Mouse (Mus musculus): ENCODE measurements around the gene Actbl2. TPM values are rescaled to one million over a fixed set of nuclear protein-coding genes. Genes with fewer than 3 reads are reported as not detected.

The Actbl2 gene
- polyA plus RNA-seq, 1 experiment from 2014 or later: not detected

DNA sequence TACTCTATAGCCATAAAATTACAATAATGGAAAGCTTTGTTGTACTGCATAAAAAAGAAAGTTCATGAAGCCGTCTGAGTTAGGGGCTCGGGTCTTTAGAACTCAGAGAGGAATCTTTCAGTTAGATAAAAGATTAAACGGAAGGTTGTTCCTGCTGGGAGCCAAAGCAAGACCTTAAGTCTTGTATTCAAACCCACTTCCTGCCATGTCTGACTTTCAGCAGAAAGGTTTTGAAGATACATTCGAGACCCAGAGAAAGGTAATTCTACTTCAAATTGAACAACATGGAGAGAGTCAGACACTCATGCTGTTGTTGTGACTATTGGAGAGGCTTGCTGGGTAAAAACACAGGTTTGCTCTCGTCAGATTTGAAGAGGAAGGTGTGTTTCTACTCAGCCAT, 3.0 kb upstream of the Actbl2 start:
- no peak overlapping the region for H3K4me2 ChIP-seq (replicated peaks)
- no peak for ATAC-seq (ENCODE audit: low FRiP score, low read depth)
- no peaks in the 10 kb centered on the region for H3K4me1 ChIP-seq
- H3K36me3 ChIP-seq: no peaks in the 10 kb centered on the region
- H3K27ac ChIP-seq: no peak overlapping the region
- no peak overlapping the region for H3K4me3 ChIP-seq
- H3K9ac ChIP-seq: no peak overlapping the region
- H3K27me3 ChIP-seq: no peaks in the 10 kb centered on the region
- H3K9me3 ChIP-seq: no peaks in the 10 kb centered on the region
- 78% methylated on average over 5 of the region's 5 CpGs for WGBS

DNA sequence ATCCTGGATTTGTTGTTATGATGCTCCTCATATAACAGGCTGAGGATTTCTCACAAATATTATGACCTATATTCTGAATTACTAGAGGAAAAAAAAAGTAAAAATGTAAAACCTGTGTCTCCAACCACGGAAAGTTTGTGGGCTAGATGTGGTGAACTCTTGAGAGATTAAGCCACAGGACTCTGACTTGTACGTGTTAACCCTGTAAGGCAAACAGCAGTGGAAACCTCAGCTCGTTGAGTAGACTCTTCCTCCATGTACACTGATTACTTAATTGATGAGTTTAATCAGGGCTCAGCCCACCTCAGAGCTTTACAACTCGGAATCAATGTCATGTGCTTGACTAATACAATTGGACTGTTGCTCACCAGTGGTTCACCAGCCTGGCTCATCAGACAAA, 3.2 kb downstream of the Actbl2 start:
- H3K4me1 ChIP-seq: 0 out of 2 replicates have a peak, but pooled peaks cover 4% of the 10 kb centered on the region
- ATAC-seq (ENCODE audit: low FRiP score, low read depth): no peak
- H3K27ac ChIP-seq: no peak overlapping the region
- no peaks in the 10 kb centered on the region for H3K9me3 ChIP-seq
- no peak overlapping the region for H3K9ac ChIP-seq
- H3K36me3 ChIP-seq: no peaks in the 10 kb centered on the region
- no peak overlapping the region for H3K4me3 ChIP-seq
- 74% methylated on average over 4 of the region's 4 CpGs for WGBS
- H3K4me2 ChIP-seq (replicated peaks): no peak overlapping the region
- H3K27me3 ChIP-seq: no peaks in the 10 kb centered on the region

DNA sequence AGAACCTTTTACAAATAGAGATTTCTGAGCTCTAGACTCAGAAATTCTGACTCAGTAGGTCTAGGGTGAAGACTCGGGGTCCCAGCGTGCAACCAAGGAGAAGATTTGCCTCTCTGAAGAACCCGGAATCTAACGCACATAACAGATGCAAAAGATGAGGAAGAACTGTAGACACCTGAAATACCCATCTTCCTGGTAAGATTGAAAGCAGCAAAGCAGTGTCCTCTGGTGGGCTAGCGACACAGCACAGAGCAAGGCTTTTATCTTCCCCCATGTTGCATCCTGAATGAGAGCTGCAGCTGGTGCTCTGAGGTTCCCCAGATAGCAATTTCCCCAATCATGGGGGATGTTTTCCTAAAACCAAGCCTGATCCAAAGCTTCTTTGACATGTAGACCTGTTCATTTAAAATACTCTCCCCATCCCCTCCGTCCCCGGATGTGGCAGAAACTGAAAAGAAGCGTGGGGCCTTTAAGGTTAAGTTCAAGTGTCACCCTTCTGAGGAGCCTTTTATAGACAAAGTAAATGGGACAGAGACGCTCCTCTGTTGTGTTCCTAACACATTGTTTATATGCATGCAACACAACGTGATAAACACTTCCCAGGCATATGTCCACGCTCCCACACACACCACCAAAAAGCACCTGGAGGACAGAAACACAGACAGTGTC, 3.7 kb downstream of the Actbl2 start:
- no peak overlapping the region for H3K9ac ChIP-seq
- H3K27ac ChIP-seq: 0 out of 2 replicates have a peak overlapping the region, but pooled peaks have one; percentile 55
- H3K4me1 ChIP-seq: 0 out of 2 replicates have a peak, but pooled peaks cover 4% of the 10 kb centered on the region
- 78% methylated on average over 11 of the region's 11 CpGs for WGBS
- no peaks in the 10 kb centered on the region for H3K27me3 ChIP-seq
- H3K36me3 ChIP-seq: no peaks in the 10 kb centered on the region
- no peaks in the 10 kb centered on the region for H3K9me3 ChIP-seq
- H3K4me2 ChIP-seq (replicated peaks): no peak overlapping the region
- H3K4me3 ChIP-seq: no peak overlapping the region
- no peak for ATAC-seq (ENCODE audit: low FRiP score, low read depth)

DNA sequence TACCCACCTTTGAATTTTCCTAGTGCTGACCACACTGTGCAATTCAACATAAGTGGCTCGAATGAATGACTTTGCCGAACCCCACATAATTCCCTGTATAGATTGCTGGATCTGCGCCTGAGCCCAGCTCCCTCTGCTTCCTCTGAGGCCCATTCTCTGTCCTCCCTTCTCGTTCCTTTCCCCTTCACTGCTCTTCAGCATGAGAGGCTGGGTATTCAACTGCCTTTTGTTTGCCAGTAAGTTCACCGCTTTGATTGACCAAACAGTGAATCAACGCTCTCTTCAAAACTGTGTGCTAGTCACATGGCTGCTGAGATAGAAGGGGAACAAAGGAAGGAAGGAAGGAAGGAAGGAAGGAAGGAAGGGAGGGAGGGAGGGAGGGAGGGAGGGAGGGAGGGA, 4.3 kb downstream of the Actbl2 start:
- 77% methylated on average over 6 of the region's 6 CpGs for WGBS
- H3K27me3 ChIP-seq: no peaks in the 10 kb centered on the region
- H3K9me3 ChIP-seq: no peaks in the 10 kb centered on the region
- peaks cover 8% of the 10 kb centered on the region; the same call in 1 of the 2 replicates for H3K4me1 ChIP-seq
- H3K27ac ChIP-seq: peak overlapping the region; percentile 55; the same call in 1 of the 2 replicates
- no peak overlapping the region for H3K4me2 ChIP-seq (replicated peaks)
- H3K36me3 ChIP-seq: no peaks in the 10 kb centered on the region
- no peak overlapping the region for H3K9ac ChIP-seq
- no peak for ATAC-seq (ENCODE audit: low FRiP score, low read depth)
- H3K4me3 ChIP-seq: no peak overlapping the region

DNA sequence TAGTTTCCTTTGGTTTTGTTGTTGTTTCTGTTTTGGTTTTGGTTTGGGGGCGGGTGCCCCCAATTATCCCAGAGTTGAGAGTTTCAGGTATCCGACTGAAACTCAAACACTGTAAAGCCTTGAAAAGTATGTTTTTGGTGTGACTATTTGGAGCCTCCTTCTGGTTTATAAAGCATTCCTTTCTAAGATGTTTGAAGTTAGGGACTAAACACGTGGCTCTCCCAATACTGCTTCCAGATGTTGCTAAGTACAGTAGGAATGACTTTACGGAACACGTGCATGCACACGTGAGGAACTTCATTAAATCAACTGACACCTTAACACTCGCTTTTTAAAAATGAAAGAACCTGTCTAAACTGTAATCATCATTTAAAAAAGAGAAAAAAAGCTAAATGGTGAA, 4.9 kb downstream of the Actbl2 start:
- H3K4me2 ChIP-seq (replicated peaks): peak overlapping the region; percentile 23; the same call in 1 of the 2 replicates
- no peak overlapping the region for H3K9ac ChIP-seq
- WGBS: 9% methylated on average over 7 of the region's 7 CpGs
- no peak overlapping the region for H3K4me3 ChIP-seq
- H3K27me3 ChIP-seq: no peaks in the 10 kb centered on the region
- peak; percentile 76; the same call in 1 of the 2 replicates for ATAC-seq (ENCODE audit: low FRiP score, low read depth)
- H3K27ac ChIP-seq: peak overlapping the region; percentile 72; the same call in 1 of the 2 replicates
- no peaks in the 10 kb centered on the region for H3K36me3 ChIP-seq
- peaks cover 8% of the 10 kb centered on the region; the same call in 1 of the 2 replicates for H3K4me1 ChIP-seq
- H3K9me3 ChIP-seq: no peaks in the 10 kb centered on the region

DNA sequence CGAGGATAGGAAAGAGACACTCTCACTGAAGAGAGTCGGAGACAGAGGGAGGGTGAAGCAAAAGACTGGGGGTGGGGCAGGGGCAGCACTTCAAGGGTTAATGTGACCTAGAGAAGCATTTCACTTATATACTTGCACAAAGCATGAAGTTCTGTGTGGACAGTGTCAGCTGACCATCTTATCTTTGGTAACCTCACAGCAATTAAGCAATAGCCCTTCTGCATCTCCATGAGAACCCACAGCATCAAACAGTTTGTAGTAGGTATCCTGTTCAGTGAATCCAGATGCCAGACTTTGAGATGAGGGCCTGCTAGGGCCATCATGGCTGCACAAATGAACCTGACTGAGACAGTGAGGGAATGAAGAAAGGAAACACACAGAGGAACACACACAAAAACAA, 8.4 kb downstream of the Actbl2 start:
- Histone ChIP-seq H3K4me3 (no peak overlapping the region), H3K27ac (no peak overlapping the region), H3K27me3 (no peaks in the 10 kb centered on the region), H3K9ac (no peak overlapping the region), H3K4me1 (peaks cover 31% of the 10 kb centered on the region), H3K4me2 (replicated peaks) (no peak overlapping the region), H3K36me3 (no peaks in the 10 kb centered on the region), H3K9me3 (no peaks in the 10 kb centered on the region)
- no peak for ATAC-seq (ENCODE audit: low FRiP score, low read depth)
- WGBS: 75% methylated on average over 2 of the region's 2 CpGs

DNA sequence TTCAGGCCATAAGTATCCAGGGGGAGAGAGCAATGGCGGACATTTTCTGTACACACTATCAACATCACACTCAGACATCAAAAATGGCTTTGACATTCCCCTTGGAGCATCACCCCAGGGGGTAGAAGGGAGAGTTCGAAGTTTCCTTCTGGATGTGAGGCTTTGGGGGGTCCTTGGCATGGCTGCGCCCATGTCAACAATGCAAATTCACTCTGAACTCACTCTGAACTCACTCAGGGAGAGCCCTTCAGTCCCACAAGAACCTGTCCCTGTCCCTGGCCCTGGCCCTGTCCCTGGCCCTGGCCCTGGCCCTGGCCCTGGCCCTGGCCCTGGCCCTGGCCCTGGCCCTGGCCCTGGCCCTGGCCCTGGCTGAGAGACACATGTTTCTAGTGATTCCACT, 8.9 kb downstream of the Actbl2 start:
- Histone ChIP-seq H3K27ac (peak overlapping the region; percentile 65; the same call in 1 of the 2 replicates), H3K9me3 (no peaks in the 10 kb centered on the region), H3K9ac (no peak overlapping the region), H3K36me3 (no peaks in the 10 kb centered on the region), H3K4me1 (peaks cover 32% of the 10 kb centered on the region), H3K4me3 (no peak overlapping the region), H3K27me3 (no peaks in the 10 kb centered on the region), H3K4me2 (replicated peaks) (no peak overlapping the region)
- 87% methylated on average over 3 of the region's 3 CpGs for WGBS
- no peak for ATAC-seq (ENCODE audit: low FRiP score, low read depth)

DNA sequence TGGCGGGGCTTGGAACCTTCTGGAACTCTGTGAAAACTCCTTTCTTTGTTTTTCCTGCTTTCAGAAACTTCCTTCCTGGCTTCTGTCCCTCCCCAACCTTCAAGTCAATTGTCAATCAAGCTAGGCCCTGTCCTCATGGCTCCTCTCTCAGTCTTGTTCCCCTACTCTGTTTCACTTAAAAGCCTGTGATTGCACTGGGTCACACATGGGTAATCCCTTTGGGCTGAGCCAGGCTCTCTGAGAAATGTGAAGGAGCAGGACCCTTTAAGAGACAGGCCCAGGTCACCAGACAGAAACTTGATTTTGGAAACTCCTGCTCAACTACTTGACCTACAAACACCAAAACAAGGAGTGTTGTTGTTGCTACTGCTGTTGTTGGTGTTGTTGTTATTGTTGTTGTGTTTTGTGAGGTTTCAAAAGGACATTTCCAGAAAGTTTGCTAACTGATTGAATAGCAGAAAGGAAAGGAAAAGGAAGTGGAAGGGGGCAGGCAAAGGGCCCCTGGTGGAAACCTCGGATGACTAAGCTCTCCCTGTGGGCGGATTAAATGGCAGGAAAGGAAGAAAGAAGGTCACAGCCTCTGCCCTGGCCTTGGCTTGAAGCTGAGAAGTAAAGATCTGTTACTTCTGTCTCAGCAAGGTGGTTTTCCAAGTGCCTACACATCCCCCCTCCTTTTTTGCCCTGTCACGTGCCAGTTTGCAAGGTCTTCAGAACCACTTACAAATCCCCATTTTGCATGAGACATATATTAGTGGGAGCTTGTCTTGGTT, 10.6 kb downstream of the Actbl2 start:
- no peak for ATAC-seq (ENCODE audit: low FRiP score, low read depth)
- H3K4me2 ChIP-seq (replicated peaks): no peak overlapping the region
- no peaks in the 10 kb centered on the region for H3K36me3 ChIP-seq
- no peaks in the 10 kb centered on the region for H3K27me3 ChIP-seq
- WGBS: 64% methylated on average over 4 of the region's 4 CpGs
- no peak overlapping the region for H3K9ac ChIP-seq
- H3K4me1 ChIP-seq: peaks cover 32% of the 10 kb centered on the region
- no peaks in the 10 kb centered on the region for H3K9me3 ChIP-seq
- H3K4me3 ChIP-seq: no peak overlapping the region
- no peak overlapping the region for H3K27ac ChIP-seq

DNA sequence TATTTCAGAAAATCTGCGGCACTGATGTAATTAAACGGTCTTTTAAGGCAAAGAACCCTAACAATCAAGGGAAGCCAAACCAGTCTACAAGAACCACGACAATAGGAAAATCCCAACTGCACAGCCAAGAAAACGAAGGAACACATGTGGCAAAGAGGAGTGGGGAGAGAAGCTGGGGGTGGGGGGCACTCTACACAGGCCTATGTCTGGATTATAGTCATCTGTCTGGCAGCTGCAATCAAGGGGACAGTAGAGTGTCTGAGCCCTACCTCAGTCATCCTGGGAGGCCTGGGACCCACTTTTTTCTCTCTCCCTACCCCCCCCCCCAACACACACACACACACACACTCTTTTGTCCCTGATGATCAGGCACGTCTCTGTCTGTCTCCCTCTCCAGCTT, 12.0 kb downstream of the Actbl2 start:
- Histone ChIP-seq H3K4me3 (no peak overlapping the region), H3K4me2 (replicated peaks) (no peak overlapping the region), H3K27me3 (no peaks in the 10 kb centered on the region), H3K9me3 (no peaks in the 10 kb centered on the region), H3K9ac (no peak overlapping the region), H3K36me3 (no peaks in the 10 kb centered on the region), H3K27ac (no peak overlapping the region), H3K4me1 (peaks cover 32% of the 10 kb centered on the region)
- ATAC-seq (ENCODE audit: low FRiP score, low read depth): no peak
- WGBS: 68% methylated on average over 5 of the region's 5 CpGs

DNA sequence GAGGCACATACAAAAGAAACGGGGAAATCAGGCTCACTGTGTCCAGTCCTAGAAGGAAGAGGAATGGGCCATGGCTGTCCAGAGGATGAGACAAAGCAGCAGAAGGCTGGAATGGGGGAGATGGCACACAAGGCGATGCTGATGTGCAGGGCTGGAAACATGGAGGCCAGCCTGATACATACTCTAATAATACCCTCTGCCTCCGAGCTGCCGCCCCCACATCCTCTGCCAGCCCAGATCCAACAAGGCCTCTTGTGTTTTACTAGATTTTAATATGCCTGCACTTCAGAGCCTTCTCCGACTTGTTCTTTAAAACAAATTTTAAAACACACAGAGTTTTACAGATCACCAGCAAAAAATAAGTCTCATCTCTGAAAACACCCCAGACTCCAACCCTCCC, 14.2 kb downstream of the Actbl2 start:
- Histone ChIP-seq H3K9me3 (no peaks in the 10 kb centered on the region), H3K4me1 (peaks cover 27% of the 10 kb centered on the region), H3K27ac (no peak overlapping the region), H3K27me3 (0 out of 2 replicates have a peak, but pooled peaks cover 3% of the 10 kb centered on the region), H3K9ac (no peak overlapping the region), H3K36me3 (no peaks in the 10 kb centered on the region), H3K4me3 (no peak overlapping the region), H3K4me2 (replicated peaks) (no peak overlapping the region)
- 78% methylated on average over 5 of the region's 5 CpGs for WGBS
- no peak for ATAC-seq (ENCODE audit: low FRiP score, low read depth)

DNA sequence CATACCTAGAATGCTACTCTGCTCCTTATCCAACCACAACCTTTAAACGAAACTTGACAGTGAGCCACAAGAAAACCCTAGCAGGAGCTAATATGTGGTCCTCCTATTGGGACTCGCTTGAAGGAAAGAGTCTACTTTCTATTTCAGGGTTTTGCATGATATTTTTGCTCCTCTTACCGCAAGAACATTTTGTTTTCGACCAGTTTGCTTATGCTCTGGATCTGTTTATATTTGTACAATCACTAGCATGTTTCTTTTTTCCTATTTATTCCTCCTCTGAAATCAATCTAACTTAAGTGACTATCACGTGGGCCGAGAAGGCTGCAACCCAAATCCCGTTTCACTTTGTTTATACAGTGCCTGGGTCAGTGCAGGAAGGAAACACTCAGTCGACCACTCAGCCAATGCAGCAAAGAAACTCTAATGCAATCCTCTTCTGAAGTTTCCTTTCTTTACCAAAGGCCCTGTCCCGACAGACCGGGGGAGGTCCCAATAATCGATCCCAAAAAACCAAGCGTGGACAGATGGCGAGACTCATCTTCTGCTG, 15.0 kb downstream of the Actbl2 start:
- Histone ChIP-seq H3K27me3 (0 out of 2 replicates have a peak, but pooled peaks cover 3% of the 10 kb centered on the region), H3K4me1 (peaks cover 27% of the 10 kb centered on the region), H3K9ac (no peak overlapping the region), H3K9me3 (no peaks in the 10 kb centered on the region), H3K4me2 (replicated peaks) (no peak overlapping the region), H3K27ac (no peak overlapping the region), H3K4me3 (no peak overlapping the region), H3K36me3 (no peaks in the 10 kb centered on the region)
- WGBS: 84% methylated on average over 13 of the region's 13 CpGs
- no peak for ATAC-seq (ENCODE audit: low FRiP score, low read depth)

DNA sequence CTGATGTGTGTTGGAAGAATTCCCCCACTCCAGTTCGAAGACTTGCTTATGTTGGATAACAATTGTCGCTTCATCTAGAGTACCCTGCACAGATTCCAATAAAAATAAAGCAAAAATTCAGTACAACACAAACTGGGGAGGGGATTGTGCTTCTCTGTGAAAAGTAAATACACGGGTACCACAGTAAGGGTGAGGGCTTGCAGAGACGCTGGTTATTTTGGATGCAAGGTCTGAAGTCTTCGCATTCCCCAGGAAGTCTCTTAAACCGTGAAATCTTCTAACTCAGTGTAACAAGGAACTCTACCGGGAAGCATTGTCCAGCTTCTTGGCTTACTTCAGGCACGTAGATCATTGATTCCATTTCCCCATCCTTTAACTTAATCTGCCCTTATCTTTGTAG, 17.1 kb downstream of the Actbl2 start:
- Histone ChIP-seq H3K4me3 (no peak overlapping the region), H3K9me3 (no peaks in the 10 kb centered on the region), H3K4me1 (peaks cover 13% of the 10 kb centered on the region), H3K27me3 (0 out of 2 replicates have a peak, but pooled peaks cover 3% of the 10 kb centered on the region), H3K36me3 (no peaks in the 10 kb centered on the region), H3K9ac (no peak overlapping the region), H3K4me2 (replicated peaks) (no peak overlapping the region), H3K27ac (no peak overlapping the region)
- WGBS: 73% methylated on average over 8 of the region's 8 CpGs
- ATAC-seq (ENCODE audit: low FRiP score, low read depth): no peak
